In genomic region chr16:18896429-18896828, GRCm38 (mm10) we compare ENCODE assay signal across 10 mouse cellular contexts. TPM values are rescaled to one million over a fixed set of nuclear protein-coding genes. Genes with fewer than 3 reads are reported as not detected.
A peak's percentile ranks its signal among the peaks of the same experiment; 100 is the strongest.
DNase-seq lines count a peak whose midpoint lies in the region; ATAC-seq and TF ChIP-seq lines count a peak whose summit lies in the region.
"Had no signal": no experiment of that assay in that cellular context is flagged by ENCODE, and none has a peak within 500 bp of the region (broad histone marks: within the 10 kb centered on the region; RNA-seq: fewer than 3 reads in every experiment).

No protein-coding gene starts in this region.

- TF ChIP-seq POLR2A in heart, adult 2 months (IDR thresholded peaks at IDR 0.05; ENCODE audit: insufficient read depth, low read depth, low read length), result no peak
- TF ChIP-seq POLR2A in limb, embryonic 14.5 days (IDR thresholded peaks at IDR 0.05; ENCODE audit: borderline replicate concordance, extremely low read depth, insufficient read depth, insufficient read length), result no peak

- H3K4me2 ChIP-seq in heart, embryonic 12.5 days, result no peak overlapping the region
- no peak overlapping the region for H3K4me2 ChIP-seq in embryonic facial prominence, embryonic 14.5 days (ENCODE audit: low read depth, low read length)
- no peak overlapping the region for H3K4me2 ChIP-seq in limb, embryonic 14.5 days (replicated peaks; ENCODE audit: low read depth, low read length, severe bottlenecking)

- H3K36me3 ChIP-seq in heart, adult 2 months (ENCODE audit: control insufficient read depth, insufficient read depth, low read length), result 0 out of 2 replicates have a peak, but pooled peaks cover 1% of the 10 kb centered on the region
- peaks cover 42% of the 10 kb centered on the region for H3K36me3 ChIP-seq in heart, embryonic 12.5 days
- peaks cover 55% of the 10 kb centered on the region for H3K36me3 ChIP-seq in embryonic facial prominence, embryonic 14.5 days (ENCODE audit: control insufficient read depth, insufficient read depth, low read length)
- H3K36me3 ChIP-seq in limb, embryonic 14.5 days (ENCODE audit: control insufficient read depth, insufficient read depth, low read length), result peaks cover 45% of the 10 kb centered on the region

- no peaks in the 10 kb centered on the region for H3K27me3 ChIP-seq in heart, adult 2 months (ENCODE audit: control insufficient read depth, insufficient read depth, low read length)
- no peaks in the 10 kb centered on the region for H3K27me3 ChIP-seq in heart, embryonic 12.5 days (replicated peaks)
- H3K27me3 ChIP-seq in embryonic facial prominence, embryonic 14.5 days (replicated peaks; ENCODE audit: control insufficient read depth, insufficient read depth, low read length), result no peaks in the 10 kb centered on the region
- no peaks in the 10 kb centered on the region for H3K27me3 ChIP-seq in limb, embryonic 14.5 days (ENCODE audit: control insufficient read depth, insufficient read depth, low read length)
- H3K27me3 ChIP-seq: megakaryocyte, embryonic 14.5 days had no signal

- H3K4me1 ChIP-seq in heart, adult 2 months (ENCODE audit: control insufficient read depth, insufficient read depth, low read length), result peaks cover 1% of the 10 kb centered on the region; the same call in 1 of the 2 replicates
- peaks cover 15% of the 10 kb centered on the region for H3K4me1 ChIP-seq in heart, embryonic 12.5 days (replicated peaks)
- H3K4me1 ChIP-seq in embryonic facial prominence, embryonic 14.5 days (ENCODE audit: control insufficient read depth, insufficient read depth, low read length), result no peaks in the 10 kb centered on the region
- no peaks in the 10 kb centered on the region for H3K4me1 ChIP-seq in limb, embryonic 14.5 days (ENCODE audit: control insufficient read depth, insufficient read depth, low read length)

- H3K9ac ChIP-seq in heart, adult 2 months (ENCODE audit: low read depth, low read length), result no peak overlapping the region
- no peak overlapping the region for H3K9ac ChIP-seq in heart, embryonic 12.5 days
- H3K9ac ChIP-seq in embryonic facial prominence, embryonic 14.5 days (ENCODE audit: low read depth, low read length), result no peak overlapping the region
- no peak overlapping the region for H3K9ac ChIP-seq in limb, embryonic 14.5 days (ENCODE audit: low read depth, low read length, severe bottlenecking)

- WGBS in heart, adult 2 months, result 32% methylated on average over 10 of the region's 10 CpGs
- 55% methylated on average over 10 of the region's 10 CpGs for WGBS in heart, embryonic 12.5 days
- WGBS in embryonic facial prominence, embryonic 14.5 days, result 53% methylated on average over 10 of the region's 10 CpGs
- WGBS in limb, embryonic 14.5 days, result 39% methylated on average over 10 of the region's 10 CpGs

- H3K79me2 ChIP-seq in heart, adult 2 months (replicated peaks; ENCODE audit: control insufficient read depth, insufficient read depth, low read length), result no peaks in the 10 kb centered on the region

- no peak for TF ChIP-seq CTCF in heart, adult 2 months (IDR thresholded peaks at IDR 0.05)

- peak; percentile 45 to 52 for DNase-seq in heart, adult 2 months
- peak; percentile 18 for DNase-seq in 416B (ENCODE audit: low read depth)
- peak; percentile 41 for DNase-seq in embryonic facial prominence, embryonic 14.5 days (ENCODE audit: low spot score)
- DNase-seq in limb, embryonic 14.5 days (ENCODE audit: low spot score), result peak; percentile 15
- DNase-seq in layer of hippocampus, postnatal 10 days (ENCODE audit: low spot score in 2 of 2), result no peak
- no peak for DNase-seq in right cerebral cortex, adult 2 months (ENCODE audit: low spot score in 2 of 2)
- no peak for DNase-seq in layer of hippocampus, postnatal 25 days (ENCODE audit: extremely low spot score in 1 of 2, low spot score in 1 of 2)
- DNase-seq: right cerebral cortex, postnatal 14 days had no signal

- ATAC-seq in heart, embryonic 12.5 days (ENCODE audit: insufficient number of reproducible peaks, low FRiP score), result no peak
- peak; percentile 75; the same call in 1 of the 2 replicates for ATAC-seq in embryonic facial prominence, embryonic 14.5 days (ENCODE audit: low read depth)
- ATAC-seq in limb, embryonic 14.5 days (ENCODE audit: low FRiP score, low read depth), result peak; percentile 67; the same call in 1 of the 2 replicates

- H3K4me3 ChIP-seq in heart, adult 2 months, result no peak overlapping the region
- no peak overlapping the region for H3K4me3 ChIP-seq in heart, embryonic 12.5 days
- no peak overlapping the region for H3K4me3 ChIP-seq in embryonic facial prominence, embryonic 14.5 days (ENCODE audit: low read depth, low read length)
- no peak overlapping the region for H3K4me3 ChIP-seq in limb, embryonic 14.5 days (replicated peaks; ENCODE audit: low read length)
- H3K4me3 ChIP-seq: megakaryocyte, embryonic 14.5 days had no signal

- no peak overlapping the region for H3K27ac ChIP-seq in heart, adult 2 months
- no peak overlapping the region for H3K27ac ChIP-seq in heart, embryonic 12.5 days (ENCODE audit: poor library complexity, severe bottlenecking)
- no peak overlapping the region for H3K27ac ChIP-seq in embryonic facial prominence, embryonic 14.5 days (replicated peaks; ENCODE audit: low read depth, low read length)
- no peak overlapping the region for H3K27ac ChIP-seq in limb, embryonic 14.5 days (replicated peaks; ENCODE audit: low read depth, low read length)

- no peaks in the 10 kb centered on the region for H3K9me3 ChIP-seq in heart, embryonic 12.5 days (replicated peaks)
- H3K9me3 ChIP-seq in embryonic facial prominence, embryonic 14.5 days (ENCODE audit: control insufficient read depth, low read length), result no peaks in the 10 kb centered on the region
- H3K9me3 ChIP-seq in limb, embryonic 14.5 days (ENCODE audit: control insufficient read depth, low read length), result no peaks in the 10 kb centered on the region
- H3K9me3 ChIP-seq: megakaryocyte, embryonic 14.5 days had no signal

- intact Hi-C loops in heart, adult 2 months (cut with DNase I), result no loop called here

- peak; percentile 65; the same call in 1 of the 2 replicates for TF ChIP-seq EP300 in heart, adult 2 months (IDR thresholded peaks at IDR 0.05; ENCODE audit: insufficient read depth, low read depth, low read length)

RNA-seq across cellular contexts. Expression of gene Hira, which starts 19.6 kb away (rescaled TPM):
- 10 to 100 TPM; 19.0 to 20.9 TPM for total RNA-seq in heart, adult 2 months (2021)
- 23.1 and 24.4 TPM in 2 replicates for polyA plus RNA-seq in heart, adult 2 months (2012; rRNA removed)
- polyA plus RNA-seq in heart, embryonic 12.5 days (2016; fragmentation: Nextera tagmentation; extraction: Ambion mirVana), result 14.2 and 14.6 TPM in 2 replicates
- 10.8 and 14.7 TPM in 2 replicates for polyA plus RNA-seq in embryonic facial prominence, embryonic 14.5 days (2014; fragmentation: Nextera tagmentation; extraction: Ambion mirVana)
- 64.0 and 71.5 TPM in 2 replicates for polyA plus RNA-seq in limb, embryonic 14.5 days (2012; rRNA removed)
- 14.1 and 14.3 TPM in 2 replicates for polyA plus RNA-seq in limb, embryonic 14.5 days (2014; fragmentation: Nextera tagmentation; extraction: Ambion mirVana)
- total RNA-seq in layer of hippocampus, postnatal 10 days (2021), result 10 to 100 TPM; 98.0 to 99.4 TPM
- total RNA-seq in layer of hippocampus, postnatal 25 days (2021), result 10 to 100 TPM; 75.3 to 83.8 TPM

RNA-seq across cellular contexts. Expression of gene Mrpl40, which starts 19.8 kb away (rescaled TPM):
- 10 to 100 TPM; 48.3 to 57.2 TPM for total RNA-seq in heart, adult 2 months (2021)
- polyA plus RNA-seq in heart, adult 2 months (2012; rRNA removed), result 13.2 and 19.1 TPM in 2 replicates
- 87.2 and 89.1 TPM in 2 replicates for polyA plus RNA-seq in heart, embryonic 12.5 days (2016; fragmentation: Nextera tagmentation; extraction: Ambion mirVana)
- 57.3 and 60.9 TPM in 2 replicates for polyA plus RNA-seq in embryonic facial prominence, embryonic 14.5 days (2014; fragmentation: Nextera tagmentation; extraction: Ambion mirVana)
- polyA plus RNA-seq in limb, embryonic 14.5 days (2012; rRNA removed), result 20.9 and 30.4 TPM in 2 replicates
- 65.6 and 66.1 TPM in 2 replicates for polyA plus RNA-seq in limb, embryonic 14.5 days (2014; fragmentation: Nextera tagmentation; extraction: Ambion mirVana)
- total RNA-seq in layer of hippocampus, postnatal 10 days (2021), result 10 to 100 TPM; 34.9 to 39.4 TPM
- 10 to 100 TPM; 32.7 to 33.9 TPM for total RNA-seq in layer of hippocampus, postnatal 25 days (2021)

Comparison
In these comparisons a context has a peak if more than half of its experiments do, and no peak if none do; other contexts are left out.
1. DNase-seq: peak in heart, adult 2 months (2 of 2), 416B (single experiment), embryonic facial prominence, embryonic 14.5 days (single experiment) and limb, embryonic 14.5 days (single experiment); none in layer of hippocampus, postnatal 10 days (0 of 2), right cerebral cortex, adult 2 months (0 of 2) and layer of hippocampus, postnatal 25 days (0 of 2).